Mouse (Mus musculus) cerebellum, adult (tissue): ENCODE data around the gene Plxnd1.
A peak's percentile ranks its signal among the peaks of the same experiment; 100 is the strongest.

Experiments
- ATAC-seq: cut with Nextera tagmentation; 2 replicates; pipeline ENCODE4 v1.9.2; 2017; ENCODE audit warnings: mild to moderate bottlenecking, moderate library complexity, mixed read lengths; ENCODE audit not compliant: insufficient number of reproducible peaks, low FRiP score, low TSS enrichment

The Plxnd1 gene

DNA sequence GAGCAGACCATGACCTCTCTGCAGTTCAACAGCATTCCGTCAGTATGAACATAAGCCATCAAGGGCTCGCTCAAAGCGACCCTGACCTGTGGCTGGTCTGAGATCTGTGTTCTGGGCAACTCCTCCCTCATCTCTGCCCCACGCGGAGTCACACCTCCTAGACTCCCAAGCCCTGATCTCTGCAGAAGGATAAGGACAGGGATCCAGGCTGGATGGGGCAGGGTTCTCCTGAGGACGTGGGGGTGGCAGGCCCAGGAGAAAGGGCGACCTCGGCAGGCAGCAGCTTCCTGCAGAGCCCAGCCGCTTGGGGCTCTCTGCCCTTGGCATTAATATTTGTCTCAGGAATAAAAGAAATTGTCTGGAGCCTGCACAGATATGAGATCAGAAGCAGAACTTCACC lies 9.2 kb downstream of the Plxnd1 start:
- no peak for ATAC-seq

DNA sequence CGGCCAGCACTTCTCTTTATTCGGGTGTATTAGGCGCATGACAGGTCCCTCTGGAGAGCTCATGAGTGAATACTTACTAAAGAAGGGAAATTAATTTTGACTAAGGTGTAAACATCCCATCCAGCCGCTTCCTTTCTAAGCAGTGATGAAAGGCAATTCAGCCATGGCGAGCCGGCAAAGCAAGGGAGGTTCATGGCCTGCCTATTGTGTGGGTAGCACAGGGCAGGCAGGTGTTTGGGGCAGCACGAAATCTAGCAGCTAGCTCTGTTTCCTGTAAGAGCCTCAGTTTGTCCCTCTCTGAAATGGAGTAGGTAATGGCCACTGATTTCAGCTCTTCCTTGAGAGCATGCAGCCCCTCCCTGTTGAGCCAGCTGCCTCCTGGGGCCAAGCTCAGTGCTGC lies 10.2 kb downstream of the Plxnd1 start:
- ATAC-seq: no peak

DNA sequence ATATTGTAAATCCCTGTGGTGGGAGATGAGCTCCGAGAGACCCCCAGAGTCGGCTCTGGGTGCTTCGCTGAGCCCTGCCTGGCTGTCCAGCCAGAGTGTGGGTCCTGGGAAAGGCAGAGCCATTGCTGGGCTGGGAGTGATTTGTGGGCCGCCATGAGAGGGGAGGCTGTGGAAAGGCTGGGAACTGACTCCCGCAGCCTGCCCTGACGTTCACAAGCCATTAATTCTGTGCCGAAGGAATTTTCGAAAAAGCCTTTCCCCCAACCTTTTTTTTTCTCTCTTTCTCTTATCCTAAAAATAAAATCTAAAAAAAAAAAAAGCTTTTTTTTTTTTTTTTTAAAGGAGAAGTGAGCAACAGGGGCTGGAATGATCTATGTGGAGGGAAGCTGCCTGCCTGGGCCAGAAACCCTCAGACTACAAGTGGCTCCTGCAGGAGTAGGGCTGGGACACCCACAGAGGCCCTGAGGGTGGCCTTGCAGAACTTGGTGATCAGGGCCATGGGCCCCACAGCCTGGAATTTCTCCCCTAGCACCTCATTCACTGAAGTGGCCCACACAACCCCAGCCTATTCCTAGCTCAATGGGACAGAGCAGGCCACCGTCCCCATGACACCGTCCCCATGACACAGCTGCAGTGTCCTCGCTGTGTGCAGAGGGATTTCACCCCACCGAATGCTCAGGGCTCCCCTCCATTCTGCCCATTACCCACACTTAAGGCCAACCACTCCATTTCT lies 11.3 kb downstream of the Plxnd1 start:
- ATAC-seq: no peak

DNA sequence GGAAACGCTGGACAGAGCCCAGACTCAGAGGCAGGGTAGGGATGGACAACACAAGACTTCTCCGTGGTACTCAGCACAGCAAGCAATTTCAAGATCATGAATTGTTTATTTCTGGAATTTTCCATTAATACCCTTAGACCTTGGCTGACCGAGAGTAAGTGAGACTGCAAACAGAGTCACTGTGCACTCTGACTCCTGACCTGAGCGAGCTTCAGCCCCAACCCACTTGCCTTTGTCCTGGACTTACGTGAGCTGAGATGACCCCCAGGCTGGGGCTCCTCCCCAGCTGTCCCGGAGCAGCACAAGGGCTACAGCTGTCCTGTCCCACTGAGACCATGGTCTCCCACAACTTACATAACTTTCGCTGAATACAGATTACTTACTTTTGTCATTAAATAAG lies 11.9 kb downstream of the Plxnd1 start:
- no peak for ATAC-seq

DNA sequence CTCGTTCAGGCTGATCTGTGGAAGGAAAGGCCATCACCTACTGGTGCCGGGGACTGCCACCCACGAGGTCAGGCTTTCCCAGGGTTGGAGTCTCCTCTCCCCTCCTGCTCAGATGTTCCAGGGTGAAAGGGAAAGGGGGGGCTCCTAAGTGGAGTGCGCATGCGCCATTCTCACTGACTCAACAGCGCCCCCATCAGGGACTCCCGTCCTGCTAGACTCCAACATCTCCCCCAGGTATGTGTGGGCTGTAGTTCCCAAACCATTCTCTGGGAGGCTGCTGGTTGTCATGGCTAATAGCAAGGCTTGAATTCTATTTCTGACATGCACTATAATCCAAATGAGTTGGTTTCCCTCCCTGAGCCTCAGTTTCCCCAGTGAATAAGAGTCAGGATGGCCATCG lies 16.2 kb downstream of the Plxnd1 start:
- no peak for ATAC-seq

DNA sequence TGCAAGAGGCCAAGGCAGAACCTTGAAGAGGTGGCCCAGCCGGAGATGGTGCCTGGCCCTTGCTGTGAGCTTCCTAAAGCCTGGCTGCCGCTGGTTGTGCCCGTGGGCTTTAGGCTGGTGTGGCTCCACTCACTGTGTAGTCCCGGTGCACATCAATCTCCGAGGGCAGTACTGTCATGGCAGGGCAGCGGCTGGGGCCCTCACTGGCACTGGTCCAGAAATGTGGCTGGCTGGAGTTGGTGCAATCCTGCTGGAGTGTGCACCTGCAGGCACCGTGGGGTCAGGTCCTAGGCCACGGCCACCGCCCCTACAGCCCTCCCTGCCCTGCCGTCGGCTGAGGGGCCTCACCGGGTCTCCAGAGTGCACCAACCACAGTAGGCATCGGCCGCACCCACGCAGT lies 17.0 kb downstream of the Plxnd1 start:
- no peak for ATAC-seq

DNA sequence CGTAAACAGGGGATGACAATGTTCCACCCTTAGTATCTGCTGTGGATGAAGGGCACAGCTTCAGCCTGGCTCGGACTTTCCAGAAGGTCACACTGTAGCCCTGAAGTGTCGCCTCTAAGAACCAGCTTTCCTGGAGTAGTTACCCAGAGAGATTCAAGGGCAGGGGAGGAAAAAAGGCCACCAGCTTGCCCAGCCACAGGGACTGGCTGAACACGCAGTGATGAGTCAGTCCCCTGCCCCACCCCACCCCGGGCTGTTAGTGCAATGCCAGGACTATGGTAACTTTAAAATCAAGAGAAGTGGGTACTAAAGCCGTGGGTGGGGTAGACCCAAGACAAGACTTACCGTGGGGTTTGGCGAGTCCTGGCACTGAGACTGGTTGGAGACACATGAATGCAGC lies 19.2 kb downstream of the Plxnd1 start:
- no peak for ATAC-seq

DNA sequence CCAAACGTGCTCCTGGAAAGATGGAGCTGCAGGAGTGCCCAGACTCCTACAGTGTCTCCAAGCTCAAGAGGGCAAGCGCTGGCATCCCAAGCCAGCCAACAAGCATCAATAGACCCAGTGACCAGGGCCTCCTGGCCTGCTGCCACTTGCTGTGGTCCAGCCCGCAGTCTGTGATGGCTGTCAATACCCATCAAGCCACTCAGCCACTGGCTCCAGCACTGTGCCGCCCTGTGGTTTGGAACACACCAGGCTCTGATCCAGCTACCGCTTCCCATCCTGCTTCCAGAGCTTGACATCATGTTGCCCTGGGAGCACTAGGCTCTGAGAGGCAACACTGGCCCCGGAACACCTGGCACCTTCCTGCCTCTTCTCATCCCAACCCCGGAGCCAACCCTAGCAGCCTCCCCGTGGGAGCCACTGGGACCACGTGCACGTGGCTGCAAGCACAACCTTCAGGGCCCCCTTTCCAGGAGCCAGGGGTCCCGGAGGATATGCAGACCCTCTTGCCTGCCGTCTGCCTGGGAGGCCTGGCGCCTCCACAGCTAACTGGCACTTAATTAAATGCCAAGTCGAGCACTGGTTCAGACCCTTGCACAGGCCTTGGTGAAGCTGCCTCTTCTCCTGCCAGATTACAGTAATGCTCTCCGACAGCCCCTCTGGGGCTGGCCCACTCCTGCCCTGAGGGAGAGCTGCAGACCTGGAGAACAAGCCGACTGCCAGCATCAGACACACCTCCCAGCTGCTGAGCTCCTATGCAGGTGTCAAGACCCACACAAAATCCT lies 20.7 kb downstream of the Plxnd1 start:
- ATAC-seq: no peak

DNA sequence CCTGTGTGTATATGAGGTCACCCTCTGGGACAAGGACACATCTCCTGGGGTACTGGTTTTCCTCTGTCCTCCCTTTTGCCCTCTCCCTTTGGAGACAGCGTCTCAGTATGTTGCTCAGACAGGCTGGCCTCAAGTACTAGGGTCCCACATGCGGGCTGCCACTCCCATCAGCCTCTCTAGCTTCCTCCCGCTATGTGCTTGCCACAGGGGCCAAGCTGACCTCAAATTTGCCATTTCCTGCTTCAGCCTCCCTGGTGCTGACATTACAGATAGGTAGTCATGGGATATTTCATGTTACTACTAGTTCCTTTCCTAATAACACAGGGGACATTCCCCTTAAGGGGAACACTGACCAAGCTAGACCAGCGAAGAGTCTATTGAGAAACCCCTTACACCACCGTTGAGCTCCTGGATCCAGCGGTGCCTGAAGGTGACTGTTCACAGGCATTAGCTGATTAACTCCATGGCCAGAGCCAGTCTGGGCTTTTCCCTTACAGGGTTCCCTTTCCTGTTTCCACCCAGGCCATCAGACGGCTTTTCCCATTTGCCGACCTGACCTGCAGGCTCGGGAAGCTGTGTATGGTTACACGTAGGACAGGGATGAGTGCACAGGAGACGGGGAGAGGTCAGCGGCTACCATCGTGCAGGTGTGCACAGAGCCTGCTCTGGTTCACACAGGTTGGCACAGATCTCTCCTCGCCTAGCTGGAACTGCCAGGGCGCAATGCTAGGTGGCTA lies 21.5 kb downstream of the Plxnd1 start:
- ATAC-seq: no peak

DNA sequence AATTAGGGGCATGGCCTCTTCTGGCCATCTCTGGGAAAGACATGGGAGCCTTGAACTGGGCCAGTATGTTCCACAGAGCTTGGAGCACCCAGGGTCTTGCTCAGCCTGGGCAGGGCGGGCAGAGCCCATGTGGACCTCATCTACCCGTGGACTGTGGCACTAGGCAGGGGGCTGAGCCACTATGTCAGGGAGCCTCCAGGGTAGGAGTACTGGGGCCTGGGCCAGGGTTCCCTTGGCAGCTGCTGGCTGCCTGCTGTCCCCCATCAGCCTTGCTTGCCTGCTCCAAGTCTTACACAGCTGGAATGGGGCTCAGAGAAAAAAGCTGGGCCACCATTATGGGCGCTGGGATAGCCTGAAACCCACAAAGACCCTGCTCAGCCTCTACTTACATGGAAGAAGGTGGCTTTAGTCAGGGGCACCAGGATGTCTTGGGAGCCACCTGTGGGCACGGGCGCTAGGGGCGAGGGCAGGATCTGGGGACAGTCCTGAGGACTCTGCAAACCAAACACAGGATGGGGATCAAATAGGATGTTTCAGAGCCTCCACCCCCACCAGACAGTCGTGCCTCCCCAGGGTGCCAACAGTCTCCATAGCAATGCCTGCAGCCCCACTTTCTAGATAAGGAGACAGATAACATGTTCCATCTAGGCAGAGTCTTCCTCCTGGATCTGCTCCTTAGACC lies 22.6 kb downstream of the Plxnd1 start:
- ATAC-seq: no peak

DNA sequence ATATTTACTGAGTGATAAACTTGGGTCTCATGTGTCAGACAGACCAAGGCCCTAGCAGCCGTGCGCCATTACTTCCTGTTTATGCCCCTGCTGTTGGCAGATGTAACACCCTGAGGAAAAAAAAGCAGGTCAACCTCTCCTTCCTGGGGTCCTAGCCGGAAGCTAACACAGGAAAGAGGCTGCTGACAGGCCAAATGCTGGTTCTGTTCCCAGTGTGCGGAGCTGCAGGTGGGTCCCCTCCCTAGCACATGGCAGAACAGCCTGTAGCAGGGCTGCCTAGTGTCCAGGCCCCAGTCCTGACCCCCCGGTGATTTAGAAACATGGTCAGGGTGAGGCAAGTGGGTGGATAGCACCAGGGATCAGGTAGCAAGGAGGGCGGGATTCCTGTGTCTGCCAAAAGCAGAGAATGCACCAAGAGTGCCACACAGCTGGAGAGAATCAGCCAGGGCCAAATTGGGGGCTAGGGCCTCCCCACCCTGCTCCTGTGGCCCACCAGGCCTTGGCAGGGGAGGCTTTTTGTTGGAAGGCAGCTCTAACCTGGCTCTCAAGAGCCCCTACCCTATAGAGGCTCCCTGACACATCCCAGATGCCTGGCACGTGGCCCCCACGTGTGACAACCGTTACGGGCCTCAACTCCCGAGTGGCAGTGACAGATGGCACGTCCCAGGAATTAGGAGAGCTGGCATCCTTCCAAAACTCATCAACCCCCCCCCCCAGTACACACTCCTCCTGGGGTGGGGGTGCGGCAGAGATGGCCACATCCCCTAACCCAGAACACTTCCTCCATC lies 23.3 kb downstream of the Plxnd1 start:
- ATAC-seq: no peak

DNA sequence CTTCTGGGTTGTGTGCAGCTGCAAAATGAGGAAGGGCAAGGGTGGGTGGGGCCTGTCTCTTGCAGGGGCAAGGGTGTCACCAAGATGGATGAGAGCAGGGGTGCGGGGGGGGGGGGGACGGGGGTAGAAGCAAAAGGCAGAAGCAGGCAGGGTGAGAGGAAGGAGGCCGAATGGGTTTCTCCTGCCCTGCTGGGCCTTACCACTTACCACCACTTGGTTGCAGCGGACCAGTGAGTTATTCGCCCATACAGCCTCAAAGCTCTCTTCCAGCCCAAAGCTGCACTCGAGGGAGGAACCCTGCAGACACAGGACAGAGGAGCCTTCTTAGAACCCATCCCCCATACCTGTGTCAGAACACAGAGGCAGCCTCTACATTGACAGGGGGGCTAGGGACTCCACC lies 24.9 kb downstream of the Plxnd1 start:
- no peak for ATAC-seq

DNA sequence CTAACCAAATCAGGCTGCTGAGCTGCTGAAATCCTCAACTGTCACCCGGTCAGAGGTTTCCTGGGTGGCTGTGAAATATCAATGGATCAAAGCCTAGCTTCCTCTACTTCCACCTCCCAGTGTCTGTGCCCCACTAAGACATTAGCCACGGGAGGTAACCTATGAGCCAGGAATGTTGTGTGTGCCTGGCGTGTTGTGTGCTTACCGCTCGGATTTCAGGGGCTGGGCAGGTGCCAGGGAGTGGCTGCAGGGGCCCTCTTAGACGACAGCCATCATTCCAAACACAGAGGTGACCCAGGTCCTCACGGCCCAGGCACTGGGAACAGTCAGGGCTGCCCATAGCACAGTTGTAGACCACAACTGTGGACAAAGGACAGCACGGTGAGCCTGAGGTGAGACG lies 25.7 kb downstream of the Plxnd1 start:
- no peak for ATAC-seq

DNA sequence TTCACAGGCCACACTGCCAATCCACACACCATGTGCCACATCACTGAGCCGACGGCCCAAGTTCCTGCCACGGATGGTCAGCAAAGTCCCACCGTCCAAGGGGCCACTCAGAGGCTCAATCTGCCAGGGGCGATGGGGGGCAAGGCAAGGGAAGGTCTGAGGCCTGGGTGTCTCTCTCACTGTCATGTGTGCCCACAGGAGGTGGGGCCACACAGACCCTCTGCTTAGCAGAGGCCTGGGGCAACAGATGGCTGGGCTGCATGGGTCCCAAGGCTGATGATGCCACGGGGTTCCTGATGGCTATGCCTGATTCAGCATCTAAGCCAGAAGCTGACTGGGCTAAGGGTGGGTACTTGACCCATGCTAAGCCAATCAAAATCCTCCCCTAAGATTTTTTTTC lies 26.1 kb downstream of the Plxnd1 start:
- ATAC-seq: 0 out of 2 replicates have a peak, but pooled peaks have one; percentile 1

DNA sequence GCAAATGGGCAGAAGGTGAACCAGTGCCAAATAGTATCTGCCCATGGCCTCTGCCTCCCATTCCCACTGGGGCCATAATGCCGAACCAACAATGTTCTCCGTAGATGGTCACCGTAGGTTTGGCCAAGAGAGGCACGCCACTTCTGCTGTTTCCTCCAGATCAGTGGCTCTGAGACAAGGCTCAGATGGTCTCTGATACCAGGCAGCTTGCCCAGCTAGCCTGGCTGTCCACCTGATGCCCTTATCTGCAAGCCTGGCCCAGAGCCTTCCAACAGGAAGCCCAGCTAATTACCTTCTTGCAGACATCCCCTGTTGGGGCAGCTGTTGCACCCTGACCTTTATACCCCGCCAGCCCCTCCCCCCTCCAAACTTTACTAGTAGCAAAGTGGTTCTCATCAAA lies 26.7 kb downstream of the Plxnd1 start:
- peak; percentile 57 for ATAC-seq

DNA sequence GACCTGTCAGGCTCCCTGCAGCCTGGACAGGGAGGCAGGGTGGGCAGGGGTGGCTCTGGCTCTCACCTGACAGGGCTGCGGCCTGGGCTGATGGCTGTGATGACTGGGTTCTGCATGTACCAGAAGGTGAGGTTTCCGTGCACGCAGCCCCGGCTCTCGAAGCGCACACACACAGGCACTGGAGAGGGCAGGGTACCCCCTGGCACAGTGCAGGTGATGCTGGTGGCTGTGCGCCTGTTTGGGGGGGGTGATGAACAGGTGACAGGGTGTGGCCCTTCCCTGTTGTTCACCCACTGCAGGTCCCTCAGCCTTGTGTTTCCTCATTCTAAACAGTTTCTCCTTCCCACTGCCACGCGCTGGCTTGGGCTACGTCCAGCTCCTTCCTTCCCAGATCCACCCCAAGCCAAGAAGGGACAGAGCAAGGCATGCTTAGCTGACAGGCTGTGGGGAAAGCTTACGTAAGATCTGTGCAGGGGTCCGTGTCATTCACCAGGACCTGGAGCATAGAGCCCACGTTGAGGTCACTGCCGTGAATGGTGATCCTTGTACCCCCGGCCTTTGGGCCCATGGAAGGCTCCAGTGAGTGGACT lies 27.4 kb downstream of the Plxnd1 start:
- peak; percentile 4; the same call in 1 of the 2 replicates for ATAC-seq

DNA sequence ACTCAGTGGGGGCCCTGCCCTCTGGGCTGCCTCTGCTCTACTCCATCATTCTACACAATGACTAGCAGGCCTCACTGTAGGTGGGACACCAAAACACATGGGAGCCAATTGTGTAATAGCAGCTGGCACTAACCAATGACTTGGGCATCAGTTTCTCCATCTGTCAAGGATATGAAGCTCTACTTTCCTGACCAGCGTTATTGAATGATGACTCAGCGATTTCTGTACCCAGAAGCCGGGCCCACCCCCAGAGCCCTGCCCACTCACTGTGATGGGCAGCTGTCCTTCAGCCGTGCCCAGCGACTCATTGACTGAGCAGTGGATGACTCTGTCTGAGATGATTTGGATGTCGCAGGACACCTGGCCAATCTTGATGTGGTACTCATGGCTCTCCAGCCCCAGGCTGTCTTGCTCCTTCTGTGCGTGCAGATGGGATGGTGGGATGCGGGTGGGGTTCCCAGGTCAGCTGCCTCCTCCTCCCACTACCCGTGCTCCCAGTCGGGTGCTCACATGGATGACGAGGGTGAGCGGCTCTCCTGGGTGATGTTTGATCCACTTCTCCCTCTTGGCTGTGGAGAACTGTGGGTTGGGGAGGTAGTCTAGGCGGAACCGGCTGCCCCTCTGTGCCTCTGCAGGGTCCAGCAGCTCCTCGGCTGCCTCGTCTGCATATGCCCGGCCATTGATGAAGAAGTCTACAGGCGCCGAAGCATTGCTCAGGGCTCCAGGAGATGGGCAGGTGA lies 28.4 kb downstream of the Plxnd1 start:
- no peak for ATAC-seq

DNA sequence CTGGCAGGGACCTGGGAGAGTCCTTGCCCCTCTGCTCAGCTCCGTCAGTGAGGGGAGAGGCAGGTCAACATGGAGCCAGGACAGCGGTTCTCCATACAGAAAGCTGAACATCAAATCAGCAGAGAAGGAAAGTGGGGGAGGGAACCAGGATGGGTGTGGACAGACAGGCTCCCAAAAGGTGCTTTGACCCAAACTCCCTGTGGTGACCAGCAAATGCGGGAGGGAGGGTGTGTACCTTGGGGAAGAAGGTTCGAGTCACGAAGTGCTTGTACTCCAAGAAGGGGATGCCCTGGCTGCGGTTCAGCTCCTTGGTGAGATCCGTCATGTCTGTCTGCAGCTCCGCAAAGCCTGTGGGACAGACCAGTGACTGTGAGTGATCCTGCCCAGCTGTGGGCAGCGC lies 31.1 kb downstream of the Plxnd1 start:
- ATAC-seq: no peak
